Comparison of ENCODE assay signal across 18 mouse cellular contexts in genomic region chr19:55484559-55484958, GRCm38 (mm10).
DNase-seq lines count a peak whose midpoint lies in the region; ATAC-seq and TF ChIP-seq lines count a peak whose summit lies in the region.
"Had no signal": no experiment of that assay in that cellular context is flagged by ENCODE, and none has a peak within 500 bp of the region (broad histone marks: within the 10 kb centered on the region; RNA-seq: fewer than 3 reads in every experiment).

No protein-coding gene starts in this region.

- H3K4me1 ChIP-seq in kidney, embryonic 16.5 days (ENCODE audit: insufficient read depth, low read length) = peaks cover 31% of the 10 kb centered on the region
- peaks cover 8% of the 10 kb centered on the region for H3K4me1 ChIP-seq in liver, adult 2 months (ENCODE audit: control insufficient read depth, insufficient read depth, low read length)
- H3K4me1 ChIP-seq in stomach, embryonic 15.5 days = no peaks in the 10 kb centered on the region; the same call in 1 of the 2 replicates
- H3K4me1 ChIP-seq in forebrain, embryonic 12.5 days = peaks cover 18% of the 10 kb centered on the region
- 0 out of 2 replicates have a peak, but pooled peaks cover 3% of the 10 kb centered on the region for H3K4me1 ChIP-seq in hindbrain, postnatal 0 days (ENCODE audit: insufficient read depth, low read length)

- TF ChIP-seq POLR2A in liver, adult 2 months (IDR thresholded peaks at IDR 0.05; ENCODE audit: extremely low read depth, insufficient read depth, low read length) = no peak

- ATAC-seq in kidney, embryonic 16.5 days (ENCODE audit: low FRiP score, low TSS enrichment) = peak; percentile 87
- ATAC-seq in stomach, embryonic 15.5 days (ENCODE audit: insufficient read depth, low FRiP score, low read depth) = peak; percentile 76
- no peak for ATAC-seq in forebrain, embryonic 12.5 days (ENCODE audit: low FRiP score)
- no peak for ATAC-seq in hindbrain, postnatal 0 days
- ATAC-seq: forebrain, embryonic 14.5 days; hindbrain, embryonic 16.5 days had no signal

- no peaks in the 10 kb centered on the region for H3K9me3 ChIP-seq in kidney, embryonic 16.5 days (ENCODE audit: low read length)
- no peaks in the 10 kb centered on the region for H3K9me3 ChIP-seq in stomach, embryonic 15.5 days
- H3K9me3 ChIP-seq in forebrain, embryonic 12.5 days = no peaks in the 10 kb centered on the region
- no peaks in the 10 kb centered on the region for H3K9me3 ChIP-seq in hindbrain, postnatal 0 days (ENCODE audit: low read length)
- H3K9me3 ChIP-seq: lung, embryonic 15.5 days had no signal

- TF ChIP-seq CTCF in liver, adult 2 months (IDR thresholded peaks at IDR 0.05; ENCODE audit: low read depth, low read length) = no peak
- TF ChIP-seq CTCF in hindbrain, postnatal 0 days (IDR thresholded peaks at IDR 0.05; ENCODE audit: low read depth) = no peak

- H3K27ac ChIP-seq in kidney, embryonic 16.5 days (ENCODE audit: low read length) = peak overlapping the region; percentile 77
- no peak overlapping the region for H3K27ac ChIP-seq in liver, adult 2 months (replicated peaks; ENCODE audit: insufficient read depth, low read depth, low read length)
- H3K27ac ChIP-seq in stomach, embryonic 15.5 days = peak overlapping the region; percentile 60; the same call in 1 of the 2 replicates
- no peak overlapping the region for H3K27ac ChIP-seq in forebrain, embryonic 12.5 days
- H3K27ac ChIP-seq in hindbrain, postnatal 0 days = no peak overlapping the region
- H3K27ac ChIP-seq: gastrocnemius, adult 2 months; lung, embryonic 15.5 days had no signal

- no peak overlapping the region for H3K4me3 ChIP-seq in kidney, embryonic 16.5 days (ENCODE audit: low read length)
- H3K4me3 ChIP-seq in liver, adult 2 months (ENCODE audit: insufficient read depth, low read depth, low read length) = no peak overlapping the region
- no peak overlapping the region for H3K4me3 ChIP-seq in stomach, embryonic 15.5 days (replicated peaks)
- H3K4me3 ChIP-seq in forebrain, embryonic 12.5 days (replicated peaks) = no peak overlapping the region
- H3K4me3 ChIP-seq in hindbrain, postnatal 0 days (ENCODE audit: low read length) = no peak overlapping the region
- H3K4me3 ChIP-seq: gastrocnemius, adult 2 months; lung, embryonic 15.5 days; myocyte had no signal

- H3K79me2 ChIP-seq in liver, adult 2 months (ENCODE audit: control insufficient read depth, insufficient read depth, low read length) = no peaks in the 10 kb centered on the region

- no peak overlapping the region for H3K9ac ChIP-seq in kidney, embryonic 16.5 days (replicated peaks; ENCODE audit: low read length)
- H3K9ac ChIP-seq in liver, adult 2 months (ENCODE audit: low read depth, low read length) = no peak overlapping the region
- no peak overlapping the region for H3K9ac ChIP-seq in stomach, embryonic 15.5 days
- H3K9ac ChIP-seq in forebrain, embryonic 12.5 days = no peak overlapping the region
- H3K9ac ChIP-seq in hindbrain, postnatal 0 days (replicated peaks; ENCODE audit: low read length) = no peak overlapping the region
- H3K9ac ChIP-seq: lung, embryonic 15.5 days had no signal

- DNase-seq in kidney, adult 11 months = peak; percentile 80
- DNase-seq in liver, adult 2 months (ENCODE audit: extremely low read depth, low read depth, low spot score) = peak; percentile 43
- DNase-seq in ovary, postnatal 14 days (ENCODE audit: low spot score) = no peak
- no peak for DNase-seq in hindbrain, postnatal 0 days (ENCODE audit: low spot score)
- DNase-seq in natural killer cell, adult 2 months (ENCODE audit: low spot score in 2 of 2) = no peak
- DNase-seq: cerebellum, adult 9-10 months; embryo, embryonic 11 days; gastrocnemius, adult 2 months; heart, postnatal 4 days; midbrain, embryonic 14.5 days; thymus, postnatal 25 days had no signal

- H3K27me3 ChIP-seq in kidney, embryonic 16.5 days (ENCODE audit: insufficient read depth, low read length) = no peaks in the 10 kb centered on the region
- no peaks in the 10 kb centered on the region for H3K27me3 ChIP-seq in liver, adult 2 months (ENCODE audit: control insufficient read depth, insufficient read depth, low read length)
- no peaks in the 10 kb centered on the region for H3K27me3 ChIP-seq in stomach, embryonic 15.5 days (replicated peaks)
- peaks cover 10% of the 10 kb centered on the region; the same call in 1 of the 2 replicates for H3K27me3 ChIP-seq in forebrain, embryonic 12.5 days
- H3K27me3 ChIP-seq in hindbrain, postnatal 0 days (ENCODE audit: insufficient read depth, low read length) = no peaks in the 10 kb centered on the region
- H3K27me3 ChIP-seq: lung, embryonic 15.5 days had no signal

- WGBS in kidney, embryonic 16.5 days = 44% methylated on average over 6 of the region's 6 CpGs
- WGBS in liver, adult 2 months = 37% methylated on average over 6 of the region's 6 CpGs
- 57% methylated on average over 6 of the region's 6 CpGs for WGBS in stomach, embryonic 15.5 days
- 90% methylated on average over 6 of the region's 6 CpGs for WGBS in forebrain, embryonic 12.5 days
- WGBS in hindbrain, postnatal 0 days = 62% methylated on average over 6 of the region's 6 CpGs

- no peak overlapping the region for H3K4me2 ChIP-seq in kidney, embryonic 16.5 days (replicated peaks; ENCODE audit: low read depth, low read length)
- no peak overlapping the region for H3K4me2 ChIP-seq in stomach, embryonic 15.5 days
- no peak overlapping the region for H3K4me2 ChIP-seq in forebrain, embryonic 12.5 days
- no peak overlapping the region for H3K4me2 ChIP-seq in hindbrain, postnatal 0 days (ENCODE audit: low read depth, low read length)
- H3K4me2 ChIP-seq: lung, embryonic 15.5 days had no signal

- H3K36me3 ChIP-seq in kidney, embryonic 16.5 days (ENCODE audit: insufficient read depth, low read length) = no peaks in the 10 kb centered on the region
- H3K36me3 ChIP-seq in liver, adult 2 months (ENCODE audit: control insufficient read depth, insufficient read depth, low read length) = no peaks in the 10 kb centered on the region
- no peaks in the 10 kb centered on the region for H3K36me3 ChIP-seq in stomach, embryonic 15.5 days
- H3K36me3 ChIP-seq in forebrain, embryonic 12.5 days (replicated peaks) = no peaks in the 10 kb centered on the region
- H3K36me3 ChIP-seq in hindbrain, postnatal 0 days (ENCODE audit: insufficient read depth, low read length) = no peaks in the 10 kb centered on the region
- H3K36me3 ChIP-seq: lung, embryonic 15.5 days had no signal

Comparison
In these comparisons a context has a peak if more than half of its experiments do, and no peak if none do; other contexts are left out.
1. DNase-seq: peak in kidney, adult 11 months (single experiment) and liver, adult 2 months (single experiment); none in ovary, postnatal 14 days (single experiment), hindbrain, postnatal 0 days (single experiment) and natural killer cell, adult 2 months (0 of 2).
2. ATAC-seq: peak in kidney, embryonic 16.5 days (single experiment) and stomach, embryonic 15.5 days (single experiment); none in forebrain, embryonic 12.5 days (single experiment) and hindbrain, postnatal 0 days (single experiment).
3. H3K27ac ChIP-seq: peak in kidney, embryonic 16.5 days (single experiment) and stomach, embryonic 15.5 days (single experiment); none in liver, adult 2 months (single experiment), forebrain, embryonic 12.5 days (single experiment) and hindbrain, postnatal 0 days (single experiment).